Mouse (Mus musculus) testis, postnatal 10 days (tissue): Measurements from ENCODE around the gene Taf1c.

Experiments
- DNase-seq: peaks from one replicate; pipeline ENCODE4 v3.0.0; 2021; ENCODE audit warnings: low spot score

The Taf1c gene

DNA sequence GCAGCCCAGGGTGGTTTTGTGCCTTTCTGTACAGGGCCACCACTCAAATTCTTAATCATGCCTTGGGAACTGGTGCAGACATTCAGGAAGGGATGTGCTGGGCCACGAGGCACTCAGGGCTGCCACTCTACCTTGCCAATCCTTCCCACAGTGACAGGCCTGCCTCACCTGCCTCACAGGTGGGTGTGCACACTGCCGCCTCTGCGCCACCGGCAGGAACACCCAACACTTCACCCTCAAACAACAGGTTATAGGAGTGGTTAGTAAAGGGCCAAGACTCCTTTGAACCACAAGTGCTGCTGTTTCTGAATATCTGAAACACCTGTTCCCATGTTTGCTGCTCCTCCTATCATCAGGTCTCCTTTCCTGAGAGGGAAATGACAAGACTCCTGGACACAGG, 32.6 kb downstream of the Taf1c start:
- no peak for DNase-seq

DNA sequence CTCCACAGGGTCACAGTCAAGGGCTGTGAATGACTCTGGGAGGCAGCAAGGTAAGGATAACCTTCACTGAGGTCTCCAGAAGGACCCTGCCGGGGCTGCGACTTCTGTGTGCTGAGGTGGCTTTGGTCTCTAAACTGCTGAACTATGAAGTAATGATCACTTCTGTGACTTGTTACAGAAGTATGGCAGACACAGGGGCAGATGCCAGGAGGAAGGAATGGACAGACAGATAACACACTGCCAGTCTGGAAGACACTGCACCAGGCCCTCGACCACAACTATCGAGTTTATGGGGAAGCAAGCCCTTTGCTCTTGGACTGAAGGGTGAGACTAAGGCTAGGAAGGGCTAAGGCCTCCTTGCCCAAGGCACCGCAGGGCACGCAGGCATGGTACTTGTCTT, 33.9 kb downstream of the Taf1c start:
- DNase-seq, result no peak

DNA sequence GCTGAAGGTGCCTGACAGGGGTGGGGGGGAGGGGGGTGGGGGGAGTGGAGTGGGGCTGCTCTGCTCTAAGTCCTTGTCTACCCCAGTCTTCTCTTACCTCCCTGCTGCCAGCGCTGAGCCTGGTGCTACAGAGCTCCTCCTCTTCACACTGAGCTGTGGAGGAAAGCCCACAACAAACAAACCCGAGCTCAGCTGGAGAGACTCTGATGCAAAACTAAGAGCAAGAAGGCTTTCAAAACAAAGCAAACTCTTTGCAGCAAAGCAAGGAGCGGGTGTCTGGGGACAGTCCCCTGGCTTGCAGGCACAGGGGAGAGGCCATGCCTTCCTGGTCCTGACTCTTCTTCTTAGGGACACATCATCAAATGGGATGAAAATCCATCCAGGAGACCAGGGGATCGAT, 35.1 kb downstream of the Taf1c start:
- DNase-seq, result no peak

DNA sequence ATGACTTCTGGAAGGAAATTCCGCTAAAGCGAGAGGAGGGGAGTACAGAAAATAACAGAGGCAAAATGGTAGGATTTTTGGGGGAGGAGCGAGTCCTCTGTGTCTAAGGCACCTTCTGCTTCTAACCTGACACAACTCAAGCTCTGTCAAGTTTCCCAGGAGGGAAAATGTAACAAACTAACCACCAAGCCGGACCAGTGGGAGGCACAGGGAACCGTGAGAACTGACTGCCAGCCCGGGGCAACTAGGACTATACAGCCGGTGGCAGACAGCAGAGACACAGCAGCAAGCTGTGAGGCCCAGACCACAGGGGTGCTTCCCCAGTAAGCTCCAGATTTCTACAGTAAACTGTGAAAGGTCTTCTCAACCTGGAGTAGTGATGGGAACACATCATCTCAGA, 36.1 kb downstream of the Taf1c start:
- DNase-seq, result peak; percentile 62

DNA sequence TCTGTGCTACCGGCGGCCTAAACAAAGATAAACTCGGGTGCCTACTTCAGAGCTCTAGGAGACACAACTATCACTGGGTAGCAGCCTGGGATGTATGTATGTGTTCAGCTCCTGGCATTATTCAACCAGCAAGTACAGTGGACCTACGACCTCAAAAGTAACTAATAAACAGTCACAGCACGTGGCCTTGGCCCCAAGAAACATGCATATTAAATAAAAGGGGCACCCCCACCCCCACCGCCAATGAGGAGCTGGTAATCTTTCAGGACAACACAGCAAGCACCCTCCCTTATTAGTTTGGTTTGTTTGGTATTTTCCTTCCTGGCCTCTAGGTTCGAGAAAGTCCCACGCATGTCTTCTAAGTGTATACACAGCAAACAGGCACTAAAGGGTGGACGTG, 36.8 kb downstream of the Taf1c start:
- DNase-seq, result no peak

DNA sequence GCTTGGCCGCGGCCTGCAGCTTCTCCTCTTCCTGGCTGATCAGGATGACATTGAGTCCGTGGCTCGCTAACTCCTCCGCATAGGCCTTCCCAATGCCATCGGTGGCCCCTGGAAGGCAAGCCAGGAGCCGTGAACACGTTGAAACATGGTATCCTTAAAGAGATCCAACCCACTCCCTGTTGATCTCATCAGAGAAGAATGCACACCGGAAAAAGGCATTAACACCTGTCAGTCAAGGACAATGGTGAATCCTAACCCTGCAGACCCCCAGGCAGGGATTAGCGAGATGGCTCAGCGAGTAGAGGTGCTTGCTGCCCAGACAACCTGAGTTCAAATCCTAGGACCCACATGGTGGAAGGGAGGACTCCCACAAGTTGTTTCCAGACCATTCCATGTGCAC, 38.7 kb downstream of the Taf1c start:
- no peak for DNase-seq

DNA sequence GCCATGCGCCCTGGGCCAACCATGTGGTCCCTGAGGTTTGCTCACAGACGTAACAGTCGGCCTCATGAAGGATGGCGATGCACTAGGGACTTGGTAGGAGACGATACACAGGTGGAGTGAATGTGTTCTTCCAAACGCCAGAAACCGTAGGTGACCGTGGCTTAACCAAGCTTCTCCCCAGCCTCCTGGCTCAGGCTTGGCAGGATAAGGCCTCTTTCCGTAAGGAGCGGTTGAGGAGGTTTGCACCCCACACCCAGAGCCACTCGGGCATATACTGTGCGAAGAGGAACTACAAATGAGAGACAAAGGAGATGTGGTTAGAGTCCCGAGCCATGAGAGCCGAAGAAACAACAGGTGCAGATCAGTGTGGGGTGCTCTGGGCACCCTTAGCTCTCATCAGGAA, 41.2 kb downstream of the Taf1c start:
- DNase-seq, result no peak

DNA sequence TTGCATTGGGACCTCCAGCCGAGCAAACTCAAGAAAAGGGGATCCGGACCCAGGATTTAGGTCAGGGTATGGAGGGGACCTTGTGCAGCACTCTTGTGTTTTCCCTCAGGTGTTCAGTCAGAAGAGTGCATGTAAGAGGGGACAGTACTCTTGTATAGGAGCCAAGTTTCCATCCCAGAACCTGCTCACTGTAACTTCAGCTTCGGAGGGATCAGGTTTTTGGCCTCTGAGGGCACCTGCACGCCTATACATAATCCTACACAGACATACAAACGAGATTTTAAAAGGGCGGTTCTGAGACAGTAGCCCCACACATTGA, 45.7 kb downstream of the Taf1c start:
- DNase-seq, result no peak

DNA sequence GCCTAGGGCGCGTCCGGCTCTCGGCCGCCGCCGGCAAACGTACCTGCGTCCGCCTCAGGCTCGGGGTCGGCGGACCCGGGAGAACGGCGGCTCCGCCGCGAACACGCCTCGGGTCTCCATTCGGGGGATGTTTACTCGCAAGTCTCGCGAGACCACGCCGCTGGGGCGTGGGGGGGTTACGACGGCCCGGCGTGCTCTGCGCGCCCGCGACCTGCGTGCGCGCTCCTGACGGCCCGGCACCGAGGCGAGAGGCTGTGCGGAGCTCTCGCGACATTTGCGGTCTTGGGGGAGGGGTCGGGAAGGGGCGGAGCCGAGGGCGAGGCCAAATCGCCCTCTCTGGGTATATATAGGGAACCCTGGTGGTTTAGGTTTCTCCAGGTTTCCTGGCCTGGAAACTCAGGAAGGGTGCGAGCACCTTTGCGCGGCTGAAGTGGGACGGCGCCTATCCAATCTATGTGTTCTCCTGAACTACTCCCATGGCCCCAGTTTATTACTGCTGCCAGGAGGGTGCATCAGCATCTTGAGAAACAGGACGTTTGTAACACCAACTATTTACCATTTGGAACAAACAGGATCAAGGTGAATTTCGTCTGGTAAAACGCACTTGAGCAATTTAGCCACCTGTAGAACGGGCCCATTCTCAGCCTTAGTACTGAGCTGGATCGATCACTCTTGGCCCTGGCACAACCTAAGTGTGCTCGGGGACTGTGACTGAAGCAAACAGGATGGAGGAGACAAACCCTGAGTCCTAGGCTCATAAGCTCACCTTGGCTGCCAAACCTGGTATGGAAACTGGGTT, 46.2 kb downstream of the Taf1c start, which contains the start of gene Mbtps1:
Gene Mbtps1 (minus strand): TSS at position 133 of the 799 bp plus-strand sequence.
- peak; percentile 99 for DNase-seq

DNA sequence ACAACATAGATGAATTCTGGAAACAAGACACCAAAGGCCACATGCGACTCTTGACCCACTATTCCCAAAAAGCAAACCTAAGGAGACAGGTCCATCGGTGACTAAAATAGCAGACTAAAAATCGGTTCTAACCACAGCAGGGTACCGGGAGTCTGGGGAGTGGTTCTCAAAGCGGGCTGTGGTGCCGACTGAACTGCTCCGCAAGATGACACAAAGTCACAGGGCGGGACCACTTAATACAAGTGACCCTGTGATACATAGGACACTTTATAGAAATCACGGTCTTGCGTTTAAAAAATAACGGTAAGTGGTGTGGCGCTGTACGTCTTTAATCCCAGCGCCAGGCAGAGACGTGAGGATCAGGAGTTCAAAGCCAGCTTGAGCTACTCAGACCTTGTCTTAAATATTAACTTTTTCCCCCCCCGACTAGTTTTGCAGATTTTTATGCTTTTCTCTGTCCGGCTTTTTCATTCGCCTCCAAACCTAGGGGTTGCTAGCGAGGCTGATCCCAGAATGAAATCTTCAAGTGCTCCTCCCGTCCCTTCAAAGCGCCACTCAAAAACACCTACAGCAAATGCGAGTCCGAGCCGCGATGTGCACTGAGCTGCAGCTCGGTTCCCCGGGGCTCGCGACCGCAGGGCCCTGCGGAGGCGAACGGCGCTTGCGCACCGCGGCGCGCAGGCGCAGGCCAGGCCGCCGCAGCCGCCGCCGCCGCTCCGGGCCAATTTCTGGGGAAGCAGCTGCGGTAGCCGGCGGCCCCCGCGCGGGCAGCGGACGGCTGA, 47.0 kb downstream of the Taf1c start:
- peak; percentile 85 for DNase-seq

DNA sequence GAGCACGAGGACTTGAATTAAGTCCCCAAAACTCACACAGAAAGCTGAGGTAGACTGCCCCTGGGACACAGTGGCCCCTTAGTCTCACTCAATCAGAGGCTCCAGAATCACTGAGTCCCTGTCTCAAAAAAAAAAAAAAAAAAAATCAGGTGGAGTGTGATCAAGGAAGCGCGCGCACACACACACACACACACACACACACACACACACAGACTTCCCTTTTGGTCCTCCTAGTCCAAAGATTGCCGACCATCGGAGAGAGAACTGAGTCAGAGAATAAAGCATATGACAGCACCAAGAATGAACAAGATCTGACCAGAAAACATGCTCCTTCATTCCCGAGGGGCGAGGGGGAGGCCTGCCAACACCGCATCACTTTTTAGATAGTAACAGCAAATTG, 47.9 kb downstream of the Taf1c start:
- no peak for DNase-seq

DNA sequence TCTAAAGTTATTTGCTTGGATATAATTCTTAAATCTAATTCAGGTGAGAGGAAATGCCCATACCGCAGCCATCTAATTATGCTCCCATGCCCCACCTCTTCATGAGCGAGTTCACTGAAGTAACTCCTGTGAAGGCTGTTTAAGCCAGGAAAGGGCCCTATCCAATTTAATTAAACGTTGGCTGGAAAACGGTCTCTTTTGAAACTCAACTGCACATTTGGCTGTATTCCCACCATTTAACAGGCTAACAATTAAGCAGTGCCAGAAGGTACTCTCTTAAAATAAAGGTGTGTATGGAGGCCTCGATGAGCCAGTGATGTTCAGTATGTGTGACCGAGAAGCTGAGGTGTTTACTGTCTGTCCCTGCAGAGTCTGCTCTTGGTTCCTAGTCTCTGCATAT, 49.2 kb downstream of the Taf1c start:
- no peak for DNase-seq

DNA sequence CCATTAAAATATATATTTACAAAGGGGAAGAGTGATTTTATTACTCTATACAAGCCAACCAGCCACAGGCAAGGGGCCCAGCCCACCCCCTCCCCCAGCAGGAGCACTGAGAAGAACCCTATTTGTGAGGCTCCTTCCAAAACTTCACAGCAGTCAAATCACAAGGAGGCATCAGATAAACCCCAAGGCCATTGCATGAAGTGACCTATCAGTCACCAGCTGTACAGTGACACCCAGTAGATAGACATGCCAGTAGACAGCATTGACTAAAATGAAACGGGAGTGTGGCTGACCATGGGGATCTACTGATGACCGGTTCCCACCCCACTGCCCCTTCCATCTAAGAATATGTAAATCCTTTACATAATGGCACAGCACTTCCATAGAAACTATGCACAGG, 52.1 kb downstream of the Taf1c start:
- no peak for DNase-seq

DNA sequence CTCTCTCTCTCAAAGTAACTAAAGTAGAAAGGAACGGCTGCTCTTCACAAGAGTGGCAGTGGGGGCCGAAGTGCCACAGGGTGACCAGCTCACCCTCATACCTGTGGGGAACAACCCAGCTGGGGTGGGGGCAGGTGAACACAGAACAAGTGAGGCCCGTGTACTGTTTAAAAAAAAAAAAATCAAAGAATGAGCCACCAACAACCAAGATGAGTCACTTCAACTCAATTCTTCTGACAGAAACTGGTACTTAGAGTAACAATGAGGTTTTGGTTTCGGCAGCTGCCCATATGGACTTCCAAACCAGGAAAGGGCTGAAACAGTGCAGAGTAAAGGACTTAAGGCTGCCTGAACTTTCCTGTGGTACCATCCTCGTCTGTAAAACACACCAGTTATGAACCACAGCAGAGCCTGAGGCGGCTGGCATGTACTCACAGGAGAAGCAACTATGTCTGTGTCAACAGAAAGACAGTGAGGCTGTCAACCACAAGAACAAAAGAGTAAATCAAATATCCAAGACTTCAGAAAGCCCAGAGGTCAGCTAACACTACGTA, 56.4 kb downstream of the Taf1c start:
- DNase-seq, result no peak
